Mouse (Mus musculus) CH12.LX (cell line): ENCODE data around the gene Pcsk6.

Experiments used
- CHD2 ChIP-seq: IDR thresholded peaks from 2 replicates; pipeline ENCODE4 v1.6.1; 2011; ENCODE audit warnings: low read length, improper control_type of control experiment
- CTCF ChIP-seq, 2 experiments: IDR thresholded peaks in 1 of 2; conservative IDR thresholded peaks in 1 of 2; 2 replicates each; pipeline ENCODE4 v1.5.1; 2011 to 2012; ENCODE audit warnings: low read depth in 2 of 2, low read length in 2 of 2, improper control_type of control experiment in 1 of 2, inconsistent platforms in 1 of 2, mild to moderate bottlenecking in 1 of 2, moderate library complexity in 1 of 2
- EP300 ChIP-seq: IDR thresholded peaks from 2 replicates; pipeline ENCODE4 v1.6.1; 2011; ENCODE audit warnings: low read length, improper control_type of control experiment
- JUN ChIP-seq: IDR thresholded peaks from 2 replicates; pipeline ENCODE4 v1.6.1; 2011; ENCODE audit warnings: low read depth, mild to moderate bottlenecking, low read length, improper control_type of control experiment, moderate library complexity; ENCODE audit not compliant: insufficient read depth
- MAZ ChIP-seq: IDR thresholded peaks from 2 replicates; pipeline ENCODE4 v1.6.1; 2012; ENCODE audit warnings: low read depth, mild to moderate bottlenecking, inconsistent platforms, low read length, improper control_type of control experiment, moderate library complexity
- MYC ChIP-seq: IDR thresholded peaks from 2 replicates; pipeline ENCODE4 v1.6.1; 2011; ENCODE audit warnings: low read depth, mild to moderate bottlenecking, improper control_type of control experiment, low read length
- NRF1 ChIP-seq: IDR thresholded peaks from 2 replicates; pipeline ENCODE4 v1.6.1; 2014; ENCODE audit warnings: low read depth, mild to moderate bottlenecking, inconsistent platforms, low read length, improper control_type of control experiment, moderate library complexity
- TCF12 ChIP-seq: IDR thresholded peaks from 2 replicates; pipeline ENCODE4 v1.6.1; 2014; ENCODE audit warnings: low read depth, mild to moderate bottlenecking, inconsistent platforms, low read length, improper control_type of control experiment
- USF1 ChIP-seq: IDR thresholded peaks from 2 replicates; pipeline ENCODE4 v1.6.1; 2014; ENCODE audit warnings: low read depth, mild to moderate bottlenecking, inconsistent platforms, low read length, improper control_type of control experiment
- ZNF384 ChIP-seq: IDR thresholded peaks from 2 replicates; pipeline ENCODE4 v1.6.1; 2012; ENCODE audit warnings: low read depth, low read length, improper control_type of control experiment, inconsistent platforms

- TF ChIP-seq EP300 (no peak), JUN (no peak), MYC (no peak), CTCF (conservative IDR thresholded peaks at IDR 0.05 in 1 of 2, IDR thresholded peaks at IDR 0.05 in 1 of 2; ENCODE audit: low read depth in 2 of 2, low read length in 2 of 2) (no peak), NRF1 (no peak), CHD2 (no peak), USF1 (no peak), MAZ (no peak), ZNF384 (no peak), TCF12 (no peak)
These were observed 79.5 kb downstream of the Pcsk6 start for GRCm38 (mm10) chr7:65940988-65941387.
